Mouse (Mus musculus): ENCODE results near the gene Fam151a.

DNA sequence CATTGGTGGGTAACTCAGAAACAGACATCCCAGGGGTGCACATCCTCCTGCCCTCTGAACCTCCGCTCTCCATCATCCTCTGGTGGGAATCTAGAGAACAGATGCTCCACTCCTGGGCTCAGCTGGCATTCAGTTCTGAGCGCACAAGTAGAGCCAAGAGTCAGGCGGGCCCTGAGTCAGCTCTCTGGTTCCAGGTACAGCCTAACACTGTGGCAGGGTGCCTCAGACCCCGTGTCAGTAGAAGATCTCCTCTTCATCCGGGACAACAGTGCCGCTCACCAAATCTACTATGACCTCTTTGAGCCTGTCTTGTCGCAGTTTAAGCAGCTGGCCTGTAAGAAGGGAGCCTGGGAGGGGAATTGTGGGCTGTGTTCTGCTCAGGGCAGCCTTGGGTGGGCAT is 12.2 kb downstream of the Fam151a start:
- TF ChIP-seq CTCF (IDR thresholded peaks at IDR 0.05; ENCODE audit: low read depth) (no peak), EP300 (IDR thresholded peaks at IDR 0.05; ENCODE audit: low read depth) (no peak)

All from liver, postnatal 0 days (tissue).